Mouse (Mus musculus): ENCODE results near the gene Olfr525.

Olfr525 gene

GRCm38 (mm10) chr7:140320558-140320957 lies at the start of gene Olfr525:
Gene Olfr525, plus strand, starts transcription at chr7:140320858.
- no peak for DNase-seq (ENCODE audit: low spot score)

DNA sequence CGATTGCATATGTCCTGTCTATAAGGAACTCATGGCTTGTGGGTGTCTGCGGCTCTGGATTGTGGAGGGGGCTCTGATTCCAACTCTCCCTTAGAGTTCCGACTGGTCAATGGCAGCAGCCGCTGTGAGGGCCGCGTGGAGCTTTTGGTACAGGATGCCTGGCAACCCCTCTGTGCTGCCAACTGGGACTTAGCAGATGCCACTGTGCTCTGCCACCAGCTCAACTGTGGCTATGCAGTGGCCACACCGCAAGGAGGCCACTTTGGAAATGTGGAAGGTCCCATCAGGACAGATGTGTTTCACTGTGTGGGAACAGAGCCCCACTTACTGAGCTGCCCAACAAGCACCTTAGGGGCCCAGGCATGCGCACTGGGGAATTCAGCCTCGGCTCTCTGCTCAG lies 24.9 kb upstream of the Olfr525 start:
- no peak for DNase-seq (ENCODE audit: low spot score)

- DNase-seq (ENCODE audit: low spot score), result no peak
Measured at GRCm38 (mm10) chr7:140296876-140297275, 23.8 kb upstream of the Olfr525 start.

DNA sequence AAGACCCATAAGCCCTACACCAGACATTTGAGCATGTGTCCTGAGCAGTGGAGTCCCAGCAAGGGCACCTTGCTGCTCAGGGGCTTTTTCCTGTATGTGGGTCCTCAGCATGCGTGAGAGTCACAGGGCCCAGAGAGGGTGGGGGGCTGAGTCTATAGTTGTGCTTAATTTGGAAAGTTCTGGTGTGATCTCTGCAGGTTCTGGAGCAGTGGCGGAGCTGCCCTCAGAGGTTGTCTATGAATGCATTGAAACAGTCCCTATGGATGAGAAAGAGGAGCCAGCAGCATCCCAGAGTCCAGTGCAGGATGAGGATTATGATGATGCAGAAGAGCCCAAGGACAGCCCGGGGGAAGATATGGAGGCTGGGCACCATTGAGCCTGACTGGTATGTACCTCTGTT lies 21.2 kb upstream of the Olfr525 start:
- DNase-seq (ENCODE audit: low spot score), result no peak

GRCm38 (mm10) chr7:140319861-140320385 lies 735 bp upstream of the Olfr525 start:
- DNase-seq (ENCODE audit: low spot score), result no peak

DNA sequence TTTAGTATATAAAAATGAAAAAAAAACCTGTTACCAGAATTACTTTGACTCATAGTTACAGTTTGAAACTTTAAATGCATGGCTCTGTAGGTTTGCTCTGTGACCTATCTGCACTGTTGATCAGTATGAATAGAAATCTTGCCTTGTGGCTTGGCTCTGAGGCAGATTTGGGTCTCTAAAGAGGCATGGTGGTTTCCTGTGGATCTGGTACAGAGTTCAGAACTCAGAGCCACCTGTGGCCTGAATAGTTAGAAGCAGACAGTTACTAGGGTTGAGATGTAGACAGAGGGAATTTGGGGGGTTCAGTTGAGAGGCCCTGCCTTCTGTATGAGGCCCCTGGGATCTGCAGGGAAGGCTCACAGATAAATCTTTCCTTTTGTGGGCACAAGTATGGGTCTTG lies 477 bp downstream of the Olfr525 start:
- DNase-seq (ENCODE audit: low spot score), result no peak

DNA sequence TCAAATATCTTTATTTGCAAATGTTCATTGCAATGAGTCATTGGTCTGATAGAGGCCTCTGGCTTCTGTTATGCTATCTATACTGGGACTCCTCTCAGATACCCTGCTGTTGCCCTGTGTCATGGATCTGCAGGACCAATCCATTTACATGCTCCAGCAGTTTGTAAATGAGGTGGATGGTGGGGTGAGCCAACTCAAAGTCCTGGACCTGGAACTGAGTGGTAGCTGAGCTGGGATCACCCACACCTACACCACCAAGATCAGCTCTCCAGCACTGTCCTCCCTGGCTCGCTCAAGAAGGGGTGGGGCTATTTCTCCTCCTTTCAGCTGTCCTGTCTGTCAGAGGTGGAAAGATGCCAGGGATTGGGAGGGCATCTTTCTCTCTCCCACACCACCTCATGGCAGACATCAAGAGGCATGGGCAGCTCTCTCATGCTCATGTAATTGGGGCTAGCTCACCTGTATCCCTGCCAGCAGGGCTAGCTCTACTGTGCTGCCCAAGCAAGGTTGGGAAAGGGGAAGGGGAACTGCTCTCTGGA lies 9.2 kb downstream of the Olfr525 start:
- no peak for DNase-seq (ENCODE audit: low spot score)

- DNase-seq (ENCODE audit: low spot score), result no peak
Measured at GRCm38 (mm10) chr7:140333717-140334116, 13.1 kb downstream of the Olfr525 start, which contains the start of gene Olfr527. Gene Olfr527, plus strand, starts transcription at chr7:140334017.

DNA sequence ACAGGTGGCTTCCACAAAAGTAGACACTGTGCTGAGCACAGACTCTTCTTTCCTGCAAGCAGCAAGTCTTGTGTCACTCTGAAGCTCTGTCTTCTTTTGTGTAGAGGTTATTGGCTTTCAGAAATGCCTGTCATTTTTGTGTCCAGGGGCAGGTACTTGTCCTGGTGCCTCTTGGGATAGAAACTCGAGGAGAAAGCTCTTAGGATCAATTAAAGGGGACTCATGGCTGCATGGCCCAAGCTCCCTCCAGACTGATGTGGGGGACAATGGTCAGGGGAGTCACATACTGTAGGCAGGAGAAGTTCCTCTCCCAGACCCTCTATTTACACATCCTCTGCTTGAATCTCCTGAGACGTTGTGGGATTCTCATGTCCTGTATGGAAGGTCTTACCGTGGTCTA lies 40.9 kb downstream of the Olfr525 start, which contains the start of gene Olfr60:
Olfr60 (minus strand) TSS at position 101 of the 400 bp plus-strand sequence.
- DNase-seq (ENCODE audit: low spot score), result no peak

GRCm38 (mm10) chr7:140374300-140374699 lies 53.6 kb downstream of the Olfr525 start:
- no peak for DNase-seq (ENCODE audit: low spot score)

GRCm38 (mm10) chr7:140376231-140376630 lies 55.6 kb downstream of the Olfr525 start, which contains the start of gene Olfr530:
Gene Olfr530, minus strand, starts transcription at chr7:140376331.
- no peak for DNase-seq (ENCODE audit: low spot score)

DNA sequence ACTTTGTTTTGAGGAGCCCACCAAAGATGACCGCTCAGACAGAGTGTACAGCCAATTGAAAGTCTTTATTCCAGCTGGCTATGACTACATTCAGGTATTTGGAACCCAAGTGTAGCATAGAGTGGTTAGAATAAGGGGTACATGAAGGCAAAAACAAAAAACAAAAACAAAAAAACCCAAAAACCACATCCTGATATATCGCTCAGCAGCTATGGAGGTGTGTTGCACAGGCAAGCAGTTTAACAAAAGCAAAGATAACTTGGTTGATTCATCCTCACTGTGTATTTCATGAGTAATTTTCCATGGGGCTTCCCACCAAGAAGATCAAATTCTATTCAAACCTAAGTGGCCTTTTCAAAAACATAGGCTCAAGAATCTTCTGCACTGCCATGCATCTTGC lies 56.3 kb downstream of the Olfr525 start:
- DNase-seq (ENCODE audit: low spot score), result no peak

Measured in ovary, adult 18-20 months (tissue).